24 mouse cellular contexts compared by ENCODE assay signal in the genomic region with DNA sequence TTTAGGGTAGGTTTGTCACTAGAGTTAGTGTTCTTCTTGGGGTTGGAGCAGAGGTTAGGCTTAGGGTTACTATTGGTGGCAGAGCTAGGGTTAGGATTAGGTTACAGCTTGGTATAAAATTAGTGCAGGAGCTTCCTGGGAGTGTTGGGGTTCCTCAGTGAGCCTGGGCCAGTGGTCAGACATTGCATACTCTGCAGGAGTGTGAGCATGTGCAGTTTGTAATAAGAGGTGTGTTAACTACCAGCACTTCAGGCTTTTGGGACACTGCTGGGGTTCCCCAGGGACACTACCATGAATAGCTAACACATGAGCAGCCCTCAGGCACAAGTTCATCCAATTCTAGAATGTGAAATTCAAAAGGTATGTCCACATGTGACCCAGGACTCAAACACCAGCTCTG.
DNase-seq lines count a peak whose midpoint lies in the region; ATAC-seq lines count a peak whose summit lies in the region.
"Had no signal": no experiment of that assay in that cellular context is flagged by ENCODE, and none has a peak within 500 bp of the region (broad histone marks: within the 10 kb centered on the region; RNA-seq: fewer than 3 reads in every experiment).

No protein-coding gene starts in this region.

- peaks cover 9% of the 10 kb centered on the region for H3K36me3 ChIP-seq in midbrain, embryonic 11.5 days (ENCODE audit: control insufficient read depth, insufficient read depth, low read length)
- peaks cover 19% of the 10 kb centered on the region for H3K36me3 ChIP-seq in midbrain, embryonic 15.5 days (replicated peaks)

- H3K9ac ChIP-seq in midbrain, embryonic 11.5 days (ENCODE audit: low read length) = no peak overlapping the region
- no peak overlapping the region for H3K9ac ChIP-seq in midbrain, embryonic 15.5 days
- H3K9ac ChIP-seq: embryonic facial prominence, embryonic 12.5 days; forebrain, embryonic 13.5 days; forebrain, embryonic 15.5 days had no signal

- ATAC-seq in midbrain, embryonic 11.5 days (ENCODE audit: low FRiP score) = no peak
- ATAC-seq in midbrain, embryonic 15.5 days (replicated peaks) = no peak
- ATAC-seq: activated CD4-positive, CD25-positive, alpha-beta regulatory T cell, adult 4 months; CD4-positive, CD25-positive, alpha-beta regulatory T cell, adult 4 months; forebrain, embryonic 13.5 days; forebrain, embryonic 15.5 days; Patski had no signal

- no peaks in the 10 kb centered on the region for H3K27me3 ChIP-seq in midbrain, embryonic 11.5 days (ENCODE audit: control insufficient read depth, insufficient read depth, low read length)
- H3K27me3 ChIP-seq in midbrain, embryonic 15.5 days (replicated peaks) = no peaks in the 10 kb centered on the region
- H3K27me3 ChIP-seq: CH12.LX; embryonic facial prominence, embryonic 12.5 days; forebrain, embryonic 13.5 days; forebrain, embryonic 15.5 days; Patski had no signal

- no peaks in the 10 kb centered on the region for H3K9me3 ChIP-seq in midbrain, embryonic 11.5 days (ENCODE audit: control insufficient read depth, low read length)
- H3K9me3 ChIP-seq in midbrain, embryonic 15.5 days = no peaks in the 10 kb centered on the region
- H3K9me3 ChIP-seq: embryonic facial prominence, embryonic 10.5 days; embryonic facial prominence, embryonic 12.5 days; forebrain, embryonic 13.5 days; forebrain, embryonic 15.5 days; G1E had no signal

- no peak overlapping the region for H3K4me3 ChIP-seq in midbrain, embryonic 11.5 days (ENCODE audit: low read depth, low read length)
- no peak overlapping the region for H3K4me3 ChIP-seq in midbrain, embryonic 15.5 days
- H3K4me3 ChIP-seq: embryonic facial prominence, embryonic 10.5 days; embryonic facial prominence, embryonic 12.5 days; forebrain, embryonic 13.5 days; forebrain, embryonic 15.5 days had no signal

- H3K4me2 ChIP-seq in midbrain, embryonic 11.5 days = no peak overlapping the region
- H3K4me2 ChIP-seq in midbrain, embryonic 15.5 days = no peak overlapping the region
- H3K4me2 ChIP-seq: embryonic facial prominence, embryonic 12.5 days; forebrain, embryonic 13.5 days; forebrain, embryonic 15.5 days had no signal

- H3K27ac ChIP-seq in midbrain, embryonic 11.5 days (ENCODE audit: low read depth, low read length) = no peak overlapping the region
- no peak overlapping the region for H3K27ac ChIP-seq in midbrain, embryonic 15.5 days
- H3K27ac ChIP-seq: embryonic facial prominence, embryonic 10.5 days; embryonic facial prominence, embryonic 12.5 days; forebrain, embryonic 13.5 days; forebrain, embryonic 15.5 days had no signal

- peak; percentile 51 for DNase-seq in gastrocnemius, adult 18-20 months (ENCODE audit: low spot score)
- no peak for DNase-seq in gastrocnemius, postnatal 4 days (ENCODE audit: low spot score in 2 of 2)
- DNase-seq in gastrocnemius, adult 8-10 months (ENCODE audit: low spot score in 2 of 2) = peak; percentile 12 to 31
- no peak for DNase-seq in gastrocnemius, postnatal 10 days
- DNase-seq in midbrain, embryonic 11.5 days (ENCODE audit: low spot score, missing footprints) = peak; percentile 28
- DNase-seq: adrenal gland, adult 8-10 months; adrenal gland, postnatal 14 days; adrenal gland, postnatal 36 days; B cell, adult 2 months; cerebellum, adult 11-12 months; cerebellum, adult 2 months; cerebellum, adult 9-10 months; cerebellum, postnatal 10 days; cerebellum, postnatal 25 days had no signal

- no peaks in the 10 kb centered on the region for H3K4me1 ChIP-seq in midbrain, embryonic 11.5 days (ENCODE audit: control insufficient read depth, insufficient read depth, low read length)
- no peaks in the 10 kb centered on the region for H3K4me1 ChIP-seq in midbrain, embryonic 15.5 days
- H3K4me1 ChIP-seq: embryonic facial prominence, embryonic 10.5 days; embryonic facial prominence, embryonic 12.5 days; forebrain, embryonic 13.5 days; forebrain, embryonic 15.5 days had no signal

Comparison
In these comparisons a context has a peak if more than half of its experiments do, and no peak if none do; other contexts are left out.
1. DNase-seq: peak in gastrocnemius, adult 18-20 months (single experiment), gastrocnemius, adult 8-10 months (2 of 2) and midbrain, embryonic 11.5 days (single experiment); none in gastrocnemius, postnatal 4 days (0 of 2) and gastrocnemius, postnatal 10 days (single experiment).